Mouse (Mus musculus): ENCODE data around the gene B430306N03Rik.

DNA sequence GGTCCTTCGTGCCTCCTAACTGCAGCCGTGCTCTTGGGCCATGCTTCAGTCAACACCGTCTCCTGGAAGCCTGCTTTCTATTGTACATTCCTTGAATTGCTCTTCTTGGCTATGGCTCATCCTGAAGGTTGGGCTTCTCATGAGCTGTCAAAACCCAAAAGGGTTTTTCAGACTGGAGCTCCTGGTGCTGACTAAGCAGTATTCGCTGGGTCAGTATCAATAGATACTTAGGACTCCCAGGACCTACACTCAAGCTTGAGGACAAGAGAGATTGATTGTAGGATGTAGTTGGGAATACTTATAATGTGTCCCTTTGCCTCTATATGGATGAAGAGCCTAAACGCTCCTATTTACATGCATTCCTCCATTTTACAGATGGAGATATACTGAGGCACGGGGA, 9.2 kb downstream of the B430306N03Rik start:
- TF ChIP-seq CTCF (IDR thresholded peaks at IDR 0.05; ENCODE audit: low read depth, low read length) (no peak), POLR2A (IDR thresholded peaks at IDR 0.05; ENCODE audit: borderline replicate concordance, low read depth, low read length) (no peak)
